Mouse (Mus musculus) cortical plate, adult 2 months (tissue): ENCODE measurements at regions not wholly inside any gene's neighbourhood (a gene's known extent, or its start where the extent isn't known, plus 50 kb on each side); places are given as distances from the start of the nearest gene placed in this dataset.

ENCODE experiments used
- CTCF ChIP-seq: fragments of 200-500 bp; IDR thresholded peaks from 2 replicates; pipeline ENCODE4 v1.5.1; 2011; ENCODE audit warnings: mild to moderate bottlenecking, control low read depth, low read length; ENCODE audit not compliant: insufficient read depth; ENCODE audit errors: extremely low read depth
- POLR2A ChIP-seq: fragments of 200-500 bp; IDR thresholded peaks from 2 replicates; pipeline ENCODE4 v1.6.1; 2011; ENCODE audit warnings: mild to moderate bottlenecking, low read length, control low read depth; ENCODE audit not compliant: insufficient read depth; ENCODE audit errors: extremely low read depth

DNA sequence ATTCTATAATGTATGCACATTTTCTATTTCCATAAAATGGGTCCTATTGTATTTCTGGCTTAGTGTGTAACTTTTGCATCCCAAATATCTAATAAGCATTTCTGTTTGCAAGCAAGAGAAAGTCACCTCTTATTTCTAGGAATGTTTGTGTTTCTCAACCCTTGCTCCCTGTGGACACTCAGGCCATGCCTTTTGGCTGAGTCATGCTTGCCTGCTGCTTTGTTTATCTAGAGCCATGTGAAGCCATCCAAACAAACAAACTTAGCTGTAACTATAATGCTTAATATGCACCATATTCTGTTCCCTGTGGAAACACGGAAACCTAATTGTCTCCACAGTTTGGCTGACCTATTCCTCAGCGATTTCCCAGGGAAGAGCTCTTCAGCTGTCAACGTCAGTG, 139.6 kb upstream of the Avpr1a start:
- no peak for TF ChIP-seq CTCF
- TF ChIP-seq POLR2A = no peak
